Mouse (Mus musculus) MEL-GATA-1-ER (cell line): Measurements from ENCODE around the gene Wdpcp.

Experiments used
- DNase-seq: peaks from one replicate; pipeline ENCODE4 v3.0.0-alpha.2; 2012; ENCODE audit warnings: low read depth; ENCODE audit errors: extremely low read depth

Gene Wdpcp

GRCm38 (mm10) chr11:21735272-21735671, 163.2 kb downstream of the Wdpcp start:
- no peak for DNase-seq

GRCm38 (mm10) chr11:21749487-21749886, 177.5 kb downstream of the Wdpcp start:
- no peak for DNase-seq

- no peak for DNase-seq
Measured at GRCm38 (mm10) chr11:21763201-21763600, 191.2 kb downstream of the Wdpcp start.

- no peak for DNase-seq
Measured at GRCm38 (mm10) chr11:21788831-21789230, 216.8 kb downstream of the Wdpcp start.

GRCm38 (mm10) chr11:21824941-21825340, 252.9 kb downstream of the Wdpcp start:
- DNase-seq, result no peak

- DNase-seq, result no peak
Measured at GRCm38 (mm10) chr11:21826521-21826920, 254.5 kb downstream of the Wdpcp start.

GRCm38 (mm10) chr11:21847040-21847439, 275.0 kb downstream of the Wdpcp start:
- DNase-seq, result no peak

- no peak for DNase-seq
Measured at GRCm38 (mm10) chr11:21864000-21864399, 292.0 kb downstream of the Wdpcp start.

GRCm38 (mm10) chr11:21864516-21864915, 292.5 kb downstream of the Wdpcp start:
- DNase-seq, result no peak

- no peak for DNase-seq
Measured at GRCm38 (mm10) chr11:21868675-21869074, 296.6 kb downstream of the Wdpcp start.

GRCm38 (mm10) chr11:21870863-21871262, 298.8 kb downstream of the Wdpcp start:
- no peak for DNase-seq

- DNase-seq, result peak; percentile 11
Measured at GRCm38 (mm10) chr11:21871728-21872127, 299.7 kb downstream of the Wdpcp start.

GRCm38 (mm10) chr11:21875077-21875476, 303.0 kb downstream of the Wdpcp start:
- DNase-seq, result no peak

GRCm38 (mm10) chr11:21894696-21895095, 322.7 kb downstream of the Wdpcp start:
- DNase-seq, result no peak

- no peak for DNase-seq
Measured at GRCm38 (mm10) chr11:21922531-21922930, 350.5 kb downstream of the Wdpcp start.
